10 mouse cellular contexts compared by ENCODE assay signal in genomic region chr10:97265959-97266517, GRCm38 (mm10).
DNase-seq lines count a peak whose midpoint lies in the region; ATAC-seq lines count a peak whose summit lies in the region.
"Had no signal": no experiment of that assay in that cellular context is flagged by ENCODE, and none has a peak within 500 bp of the region (broad histone marks: within the 10 kb centered on the region; RNA-seq: fewer than 3 reads in every experiment).

No protein-coding gene starts in this region.

- peak; percentile 6 for DNase-seq in adrenal gland, postnatal 14 days
- DNase-seq in adrenal gland, postnatal 25 days = no peak
- DNase-seq in lung, postnatal 14 days = peak; percentile 9
- DNase-seq in lung, postnatal 36 days = no peak
- peak; percentile 74 for DNase-seq in forebrain, embryonic 14.5 days (ENCODE audit: low spot score)
- DNase-seq in layer of hippocampus, postnatal 36 days = no peak
- DNase-seq in testis, postnatal 14 days (ENCODE audit: low spot score) = no peak
- DNase-seq: kidney, postnatal 25 days had no signal

- H3K27me3 ChIP-seq in forebrain, embryonic 14.5 days (replicated peaks; ENCODE audit: control insufficient read depth, insufficient read depth, low read length) = no peaks in the 10 kb centered on the region
- H3K27me3 ChIP-seq in midbrain, embryonic 13.5 days = no peaks in the 10 kb centered on the region
- H3K27me3 ChIP-seq: lung, embryonic 15.5 days had no signal

- H3K4me3 ChIP-seq in forebrain, embryonic 14.5 days (ENCODE audit: low read depth, low read length) = no peak overlapping the region
- H3K4me3 ChIP-seq in midbrain, embryonic 13.5 days (replicated peaks) = no peak overlapping the region
- H3K4me3 ChIP-seq: lung, embryonic 15.5 days had no signal

- peak; percentile 70 for ATAC-seq in forebrain, embryonic 14.5 days
- peak; percentile 86 for ATAC-seq in midbrain, embryonic 13.5 days

- WGBS in forebrain, embryonic 14.5 days = 56% methylated on average over 6 of the region's 6 CpGs
- 38% methylated on average over 6 of the region's 6 CpGs for WGBS in midbrain, embryonic 13.5 days

- no peak overlapping the region for H3K4me2 ChIP-seq in forebrain, embryonic 14.5 days (ENCODE audit: low read length)
- H3K4me2 ChIP-seq in midbrain, embryonic 13.5 days (replicated peaks) = no peak overlapping the region
- H3K4me2 ChIP-seq: lung, embryonic 15.5 days had no signal

- H3K36me3 ChIP-seq in forebrain, embryonic 14.5 days (ENCODE audit: control insufficient read depth, insufficient read depth, low read length) = no peaks in the 10 kb centered on the region
- no peaks in the 10 kb centered on the region for H3K36me3 ChIP-seq in midbrain, embryonic 13.5 days
- H3K36me3 ChIP-seq: lung, embryonic 15.5 days had no signal

- H3K9me3 ChIP-seq in forebrain, embryonic 14.5 days (replicated peaks; ENCODE audit: control insufficient read depth, low read length) = no peaks in the 10 kb centered on the region
- H3K9me3 ChIP-seq in midbrain, embryonic 13.5 days = no peaks in the 10 kb centered on the region
- H3K9me3 ChIP-seq: lung, embryonic 15.5 days had no signal

- no peaks in the 10 kb centered on the region for H3K4me1 ChIP-seq in forebrain, embryonic 14.5 days (ENCODE audit: control insufficient read depth, insufficient read depth, low read length)
- peaks cover 14% of the 10 kb centered on the region for H3K4me1 ChIP-seq in midbrain, embryonic 13.5 days (replicated peaks)

- H3K27ac ChIP-seq in forebrain, embryonic 14.5 days (ENCODE audit: low read depth, low read length) = no peak overlapping the region
- H3K27ac ChIP-seq in midbrain, embryonic 13.5 days = no peak overlapping the region
- H3K27ac ChIP-seq: lung, embryonic 15.5 days had no signal

- H3K9ac ChIP-seq in forebrain, embryonic 14.5 days (ENCODE audit: low read length) = no peak overlapping the region
- no peak overlapping the region for H3K9ac ChIP-seq in midbrain, embryonic 13.5 days (replicated peaks)
- H3K9ac ChIP-seq: lung, embryonic 15.5 days had no signal

Comparison
In these comparisons a context has a peak if more than half of its experiments do, and no peak if none do; other contexts are left out.
1. DNase-seq: peak in adrenal gland, postnatal 14 days (single experiment), lung, postnatal 14 days (single experiment) and forebrain, embryonic 14.5 days (single experiment); none in adrenal gland, postnatal 25 days (single experiment), lung, postnatal 36 days (single experiment), layer of hippocampus, postnatal 36 days (0 of 2) and testis, postnatal 14 days (single experiment).